Mouse (Mus musculus) brown adipose tissue, adult 24 weeks (tissue): ENCODE results near the gene Dydc2. TPM values are rescaled to one million over a fixed set of nuclear protein-coding genes. Genes with fewer than 3 reads are reported as not detected.
"Not testable (repeated sequence)": the region's sequence is repeated elsewhere in the genome, so short reads cannot be mapped to it uniquely, and the experiment has no call there.

Experiments
- H3K27ac ChIP-seq: fragments of 200-500 bp; replicated peaks from 2 replicates; pipeline ENCODE4 v1.5.1; 2012; ENCODE audit warnings: low read depth, mild to moderate bottlenecking, low read length
- H3K4me1 ChIP-seq: fragments of 200-500 bp; 2 replicates; pipeline ENCODE4 v1.6.1; 2012; ENCODE audit warnings: low read length, mixed read lengths; ENCODE audit not compliant: control insufficient read depth, insufficient read depth, insufficient read length
- H3K4me3 ChIP-seq: fragments of 200-500 bp; 2 replicates; pipeline ENCODE4 v1.5.1; 2012; ENCODE audit warnings: low read depth, mild to moderate bottlenecking, low read length, moderate library complexity; ENCODE audit not compliant: insufficient read depth
- polyA plus RNA-seq: library from polyadenylated mRNA; stranded (reverse); fragments of >200 nt; gene quantifications from 2 replicates; pipeline ENCODE4 v1.2.4, GENCODE M21; 2012; ENCODE audit not compliant: missing spikeins, insufficient read depth, insufficient read length

Dydc2 gene
- polyA plus RNA-seq, 1 experiment = not detected

GRCm38 (mm10) chr14:41072229-41072943, 3.4 kb upstream of the Dydc2 start, which contains the start of gene Dydc1:
TSS of gene Dydc1 (plus strand) at chr14:41072911.
- Histone ChIP-seq H3K27ac (no peak within 1 kb of the TSS), H3K4me1 (no peaks in the 10 kb centered on the region; the same call in 1 of the 2 replicates), H3K4me3 (no peak within 1 kb of the TSS; the same call in 1 of the 2 replicates)

- Histone ChIP-seq H3K4me3 (no peak overlapping the region), H3K4me1 (no peaks in the 10 kb centered on the region; the same call in 1 of the 2 replicates), H3K27ac (no peak overlapping the region)
Observed at GRCm38 (mm10) chr14:41070343-41070742, 1.3 kb upstream of the Dydc2 start.

- no peaks in the 10 kb centered on the region for H3K4me1 ChIP-seq
Observed at GRCm38 (mm10) chr14:41066416-41066815, 2.6 kb downstream of the Dydc2 start.

GRCm38 (mm10) chr14:41065168-41065567, 3.8 kb downstream of the Dydc2 start:
- Histone ChIP-seq H3K27ac (no peak overlapping the region), H3K4me3 (no peak overlapping the region), H3K4me1 (no peaks in the 10 kb centered on the region)

More at GRCm38 (mm10) chr14:41066416-41066815, 2.6 kb downstream of the Dydc2 start:
- no peak overlapping the region for H3K27ac ChIP-seq
- H3K4me3 ChIP-seq = no peak overlapping the region

GRCm38 (mm10) chr14:41053190-41053589, 15.8 kb downstream of the Dydc2 start:
- not testable (repeated sequence) for H3K4me3 ChIP-seq, H3K4me1 ChIP-seq, H3K27ac ChIP-seq

GRCm38 (mm10) chr14:41052481-41052880, 16.5 kb downstream of the Dydc2 start:
- Histone ChIP-seq H3K4me1 (no peaks in the 10 kb centered on the region), H3K27ac (no peak overlapping the region), H3K4me3 (no peak overlapping the region)

GRCm38 (mm10) chr14:41050471-41050870, 18.5 kb downstream of the Dydc2 start:
- Histone ChIP-seq H3K4me3 (no peak overlapping the region), H3K4me1 (no peaks in the 10 kb centered on the region), H3K27ac (no peak overlapping the region)

- Histone ChIP-seq H3K4me3 (no peak overlapping the region), H3K4me1 (no peaks in the 10 kb centered on the region), H3K27ac (no peak overlapping the region)
Observed at GRCm38 (mm10) chr14:41047402-41047801, 21.6 kb downstream of the Dydc2 start.

GRCm38 (mm10) chr14:41035146-41035798, 33.7 kb downstream of the Dydc2 start:
- Histone ChIP-seq H3K4me1 (no peaks in the 10 kb centered on the region), H3K27ac (no peak overlapping the region), H3K4me3 (no peak overlapping the region)

GRCm38 (mm10) chr14:41033135-41034110, 35.6 kb downstream of the Dydc2 start:
- Histone ChIP-seq H3K4me1 (no peaks in the 10 kb centered on the region), H3K27ac (no peak overlapping the region), H3K4me3 (no peak overlapping the region)

GRCm38 (mm10) chr14:41030989-41031513, 38.0 kb downstream of the Dydc2 start:
- no peaks in the 10 kb centered on the region for H3K4me1 ChIP-seq
- H3K4me3 ChIP-seq = no peak overlapping the region
- no peak overlapping the region for H3K27ac ChIP-seq

GRCm38 (mm10) chr14:41029303-41029702, 39.7 kb downstream of the Dydc2 start:
- no peak overlapping the region for H3K4me3 ChIP-seq

GRCm38 (mm10) chr14:41025594-41026284, 43.3 kb downstream of the Dydc2 start:
- Histone ChIP-seq H3K4me3 (no peak overlapping the region), H3K4me1 (no peaks in the 10 kb centered on the region), H3K27ac (no peak overlapping the region)

More at GRCm38 (mm10) chr14:41029303-41029702, 39.7 kb downstream of the Dydc2 start:
- Histone ChIP-seq H3K4me1 (no peaks in the 10 kb centered on the region), H3K27ac (no peak overlapping the region)

GRCm38 (mm10) chr14:41025087-41025486, 43.9 kb downstream of the Dydc2 start:
- Histone ChIP-seq H3K4me1 (no peaks in the 10 kb centered on the region), H3K27ac (no peak overlapping the region), H3K4me3 (no peak overlapping the region)
